Mouse (Mus musculus) lung, embryonic 16.5 days (tissue): ENCODE results near the gene Sema4b. TPM values are rescaled to one million over a fixed set of nuclear protein-coding genes. Genes with fewer than 3 reads are reported as not detected.
A peak's percentile ranks its signal among the peaks of the same experiment; 100 is the strongest.

Experiments
- ATAC-seq: fragments of 200-750 bp; cut with Nextera tagmentation; 2 replicates; pipeline ENCODE4 v1.8.0; 2017; ENCODE audit warnings: low read depth, mild to moderate bottlenecking, moderate library complexity
- H3K27ac ChIP-seq: fragments of 300-500 bp; sonication (generic); 2 replicates; pipeline ENCODE4 v1.5.1; 2014; ENCODE audit warnings: mild to moderate bottlenecking, control low read depth, low read length
- H3K27me3 ChIP-seq: fragments of 300-500 bp; sonication (generic); 2 replicates; pipeline ENCODE4 v1.6.1; 2014; ENCODE audit warnings: low read depth, low read length, mixed read lengths; ENCODE audit not compliant: control insufficient read depth, insufficient read depth
- H3K36me3 ChIP-seq: fragments of 300-500 bp; sonication (generic); 2 replicates; pipeline ENCODE4 v1.6.1; 2014; ENCODE audit warnings: low read length; ENCODE audit not compliant: control insufficient read depth, insufficient read depth
- H3K4me1 ChIP-seq: fragments of 300-500 bp; sonication (generic); replicated peaks from 2 replicates; pipeline ENCODE4 v1.6.1; 2014; ENCODE audit warnings: low read length, mixed read lengths; ENCODE audit not compliant: control insufficient read depth, insufficient read depth
- H3K4me2 ChIP-seq: fragments of 300-500 bp; sonication (generic); 2 replicates; pipeline ENCODE4 v1.6.1; 2014; ENCODE audit warnings: low read depth, low read length, control low read depth
- H3K4me3 ChIP-seq: fragments of 300-500 bp; sonication (generic); 2 replicates; pipeline ENCODE4 v1.5.1; 2014; ENCODE audit warnings: mild to moderate bottlenecking, low read length, control low read depth
- H3K9ac ChIP-seq: fragments of 300-500 bp; sonication (generic); 2 replicates; pipeline ENCODE4 v1.6.1; 2014; ENCODE audit warnings: low read length, control low read depth
- H3K9me3 ChIP-seq: fragments of 300-500 bp; sonication (generic); 2 replicates; pipeline ENCODE4 v1.6.1; 2016; ENCODE audit warnings: low read length; ENCODE audit not compliant: control insufficient read depth
- WGBS: fragments of 180-500 bp; shearing (Covaris S2); extraction: QIAGEN DNeasy Blood & Tissue Kit; methylation state at CpG from one replicate; pipeline ENCODE4 v1.1.7; 2014; 5-methylcytosine and 5-hydroxymethylcytosine counted together
- polyA plus RNA-seq: library from polyadenylated mRNA; unstranded; fragments of >200 nt; fragmentation: Nextera tagmentation; extraction: Ambion mirVana; gene quantifications from 2 replicates; pipeline ENCODE4 v1.2.1, GENCODE M21; 2015

The Sema4b gene
- 15.8 and 16.3 TPM in 2 replicates for polyA plus RNA-seq

DNA sequence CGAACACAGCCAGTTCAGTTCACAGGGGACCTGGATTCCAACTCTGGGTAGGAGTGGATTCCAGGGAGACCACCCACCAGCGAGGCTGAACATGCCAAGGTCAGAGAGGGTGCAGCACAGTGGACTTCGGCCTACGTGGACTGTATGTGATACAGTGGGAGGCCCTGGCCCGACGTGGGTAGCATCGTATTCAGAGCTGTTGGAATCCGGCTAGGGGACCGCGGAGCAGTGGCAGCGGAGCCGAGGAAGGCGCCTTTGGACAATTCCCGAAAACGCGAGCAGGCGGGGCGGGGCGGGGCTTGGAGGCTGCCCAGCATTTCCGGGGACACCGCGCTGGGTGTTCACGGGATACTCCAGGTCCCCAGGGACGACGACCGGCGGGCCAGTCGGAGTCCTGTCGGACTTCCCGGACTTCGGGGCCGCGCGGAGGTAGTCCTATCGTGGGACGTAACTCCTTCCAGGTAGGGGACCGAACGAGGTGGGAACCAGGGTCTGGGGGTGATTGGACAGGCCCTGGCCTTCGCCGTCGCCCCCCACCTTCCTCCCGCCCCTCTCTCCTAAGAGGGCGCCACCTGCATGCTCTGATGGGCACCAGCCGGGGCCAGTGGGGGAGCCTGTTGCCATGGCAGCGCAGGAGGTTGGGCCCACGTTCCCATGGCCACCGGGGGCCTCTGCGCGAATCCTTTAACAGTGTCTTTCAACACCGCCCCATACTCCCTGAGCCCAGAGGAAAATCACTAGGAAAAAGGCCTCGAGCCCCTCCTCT, at the start of gene Sema4b:
TSS of gene Sema4b (plus strand) at position 311 of the 766 bp plus-strand sequence.
- no peaks in the 10 kb centered on the region for H3K27me3 ChIP-seq
- H3K4me1 ChIP-seq, result peaks cover 28% of the 10 kb centered on the region
- H3K36me3 ChIP-seq, result no peaks in the 10 kb centered on the region
- peak within 1 kb of the TSS; percentile 83 for H3K4me2 ChIP-seq
- 1% methylated on average over 47 of the region's 51 CpGs for WGBS
- H3K9ac ChIP-seq, result peak within 1 kb of the TSS; percentile 72
- H3K27ac ChIP-seq, result peak within 1 kb of the TSS; percentile 56
- no peaks in the 10 kb centered on the region for H3K9me3 ChIP-seq
- ATAC-seq, result peak; percentile 87
- H3K4me3 ChIP-seq, result peak within 1 kb of the TSS; percentile 65

GRCm38 (mm10) chr7:80138375-80138774, 48.3 kb upstream of the Sema4b start:
- peaks cover 4% of the 10 kb centered on the region for H3K9me3 ChIP-seq
- peaks cover 17% of the 10 kb centered on the region for H3K4me1 ChIP-seq
- H3K36me3 ChIP-seq, result no peaks in the 10 kb centered on the region
- no peaks in the 10 kb centered on the region for H3K27me3 ChIP-seq
- H3K4me3 ChIP-seq, result no peak overlapping the region
- ATAC-seq, result no peak
- no peak overlapping the region for H3K9ac ChIP-seq
- WGBS, result 70% methylated on average over 1 of the region's 1 CpGs
- H3K4me2 ChIP-seq, result no peak overlapping the region
- no peak overlapping the region for H3K27ac ChIP-seq

DNA sequence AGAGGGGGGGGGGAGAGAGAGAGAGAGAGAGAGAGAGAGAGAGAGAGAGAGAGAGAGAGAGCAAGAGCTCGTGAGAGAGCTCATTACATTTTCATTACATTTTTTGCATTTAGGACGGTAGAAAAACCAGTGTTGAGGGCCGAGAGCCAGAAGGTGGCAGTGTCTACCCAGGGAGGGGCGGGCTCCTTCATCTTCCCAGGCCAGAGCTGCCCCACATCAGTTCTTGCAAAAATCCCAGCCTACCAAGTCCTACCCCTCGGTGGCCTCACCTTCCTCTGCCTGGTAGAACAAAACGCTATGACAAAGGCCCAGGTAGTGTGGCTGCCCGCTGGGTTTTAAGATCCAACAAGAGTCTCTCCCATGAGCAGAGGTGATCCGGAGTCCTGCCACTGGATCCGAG, 45.8 kb upstream of the Sema4b start:
- peaks cover 5% of the 10 kb centered on the region for H3K4me1 ChIP-seq
- H3K36me3 ChIP-seq, result no peaks in the 10 kb centered on the region
- no peaks in the 10 kb centered on the region for H3K27me3 ChIP-seq
- ATAC-seq, result peak; percentile 81
- H3K4me3 ChIP-seq, result no peak overlapping the region
- no peak overlapping the region for H3K4me2 ChIP-seq
- peaks cover 4% of the 10 kb centered on the region for H3K9me3 ChIP-seq
- H3K27ac ChIP-seq, result no peak overlapping the region
- no peak overlapping the region for H3K9ac ChIP-seq
- WGBS, result 19% methylated on average over 9 of the region's 9 CpGs

GRCm38 (mm10) chr7:80143331-80144273, 43.0 kb upstream of the Sema4b start:
- peak overlapping the region; percentile 56 for H3K9ac ChIP-seq
- ATAC-seq, result no peak; the same call in 1 of the 2 replicates
- H3K36me3 ChIP-seq, result no peaks in the 10 kb centered on the region
- H3K27ac ChIP-seq, result peak overlapping the region; percentile 19; the same call in 1 of the 2 replicates
- H3K4me2 ChIP-seq, result no peak overlapping the region
- peaks cover 5% of the 10 kb centered on the region for H3K4me1 ChIP-seq
- no peak overlapping the region for H3K4me3 ChIP-seq
- H3K9me3 ChIP-seq, result no peaks in the 10 kb centered on the region
- H3K27me3 ChIP-seq, result no peaks in the 10 kb centered on the region
- WGBS, result 30% methylated on average over 22 of the region's 22 CpGs

DNA sequence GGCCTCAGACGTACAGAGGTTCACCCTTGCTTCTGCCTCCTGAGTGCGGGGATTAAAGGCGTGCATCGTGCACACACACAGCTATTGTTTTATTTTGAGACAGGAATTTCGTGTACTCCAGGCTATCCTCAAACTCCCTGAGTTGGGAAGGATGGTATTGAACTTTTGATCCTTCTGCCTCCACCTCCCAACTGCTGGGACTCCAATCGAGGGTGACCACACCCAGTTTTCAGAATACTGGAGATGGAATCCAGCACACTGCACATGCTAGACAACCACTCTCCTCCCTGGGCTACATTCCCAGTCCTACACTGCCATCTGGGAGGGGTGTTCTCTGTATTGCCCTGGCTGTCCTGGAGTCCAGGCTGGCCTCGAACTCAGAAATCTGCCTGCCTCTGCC, 41.9 kb upstream of the Sema4b start:
- no peak for ATAC-seq
- H3K27ac ChIP-seq, result no peak overlapping the region
- no peaks in the 10 kb centered on the region for H3K9me3 ChIP-seq
- 88% methylated on average over 7 of the region's 7 CpGs for WGBS
- H3K9ac ChIP-seq, result no peak overlapping the region
- H3K27me3 ChIP-seq, result no peaks in the 10 kb centered on the region
- H3K36me3 ChIP-seq, result no peaks in the 10 kb centered on the region
- H3K4me3 ChIP-seq, result no peak overlapping the region
- H3K4me2 ChIP-seq, result no peak overlapping the region
- H3K4me1 ChIP-seq, result peaks cover 12% of the 10 kb centered on the region

DNA sequence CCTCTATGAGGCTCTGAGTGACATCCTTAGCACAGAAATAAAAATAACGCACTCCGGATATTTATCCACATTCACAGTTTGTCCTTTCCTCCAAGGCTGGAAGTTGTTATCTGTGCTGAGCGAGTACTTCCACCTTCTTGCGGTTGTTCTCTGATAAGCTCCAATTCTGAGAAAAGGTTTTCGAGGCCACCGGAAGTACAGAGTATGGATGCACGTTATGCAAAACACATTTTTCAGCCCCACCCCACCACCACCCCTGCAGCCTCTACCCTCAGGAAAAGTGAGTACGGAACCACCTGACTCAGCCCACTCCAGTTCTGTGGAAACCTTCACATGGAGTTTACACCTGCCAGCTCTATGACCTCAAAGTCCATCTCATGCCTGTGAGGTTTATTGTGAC, 40.6 kb upstream of the Sema4b start:
- Histone ChIP-seq H3K4me3 (no peak overlapping the region), H3K27me3 (no peaks in the 10 kb centered on the region), H3K36me3 (no peaks in the 10 kb centered on the region), H3K4me2 (no peak overlapping the region), H3K27ac (no peak overlapping the region), H3K9ac (no peak overlapping the region), H3K9me3 (no peaks in the 10 kb centered on the region), H3K4me1 (peaks cover 10% of the 10 kb centered on the region)
- no peak for ATAC-seq
- 71% methylated on average over 8 of the region's 8 CpGs for WGBS

- peaks cover 7% of the 10 kb centered on the region; the same call in 1 of the 2 replicates for H3K4me1 ChIP-seq
- peak overlapping the region; percentile 26 for H3K4me2 ChIP-seq
- no peaks in the 10 kb centered on the region for H3K27me3 ChIP-seq
- 43% methylated on average over 9 of the region's 9 CpGs for WGBS
- H3K9me3 ChIP-seq, result no peaks in the 10 kb centered on the region
- H3K27ac ChIP-seq, result peak overlapping the region; percentile 69
- H3K4me3 ChIP-seq, result no peak overlapping the region
- H3K9ac ChIP-seq, result peak overlapping the region; percentile 10; the same call in 1 of the 2 replicates
- no peaks in the 10 kb centered on the region for H3K36me3 ChIP-seq
- ATAC-seq, result peak; percentile 83
Observed at GRCm38 (mm10) chr7:80149356-80149755, 37.3 kb upstream of the Sema4b start.

DNA sequence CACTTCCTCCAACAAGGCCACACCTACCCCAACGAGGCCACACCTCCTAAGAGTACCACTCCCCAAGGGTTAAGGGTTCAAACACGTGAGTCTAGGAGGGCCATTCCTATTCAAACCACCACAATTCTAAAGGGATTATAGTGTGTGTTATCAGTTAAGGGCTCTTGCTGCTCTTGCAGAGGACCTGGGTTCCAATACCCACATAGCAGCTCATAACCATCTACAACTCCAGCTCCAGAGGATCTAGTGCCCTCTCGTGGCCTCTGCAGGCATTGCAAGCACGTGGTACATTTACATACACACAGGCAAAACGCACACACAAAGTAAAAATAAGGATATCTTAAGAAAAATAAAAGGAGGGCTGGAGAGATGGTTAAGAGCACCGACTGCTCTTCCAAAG, 34.5 kb upstream of the Sema4b start:
- Histone ChIP-seq H3K9ac (no peak overlapping the region), H3K4me3 (no peak overlapping the region), H3K9me3 (no peaks in the 10 kb centered on the region), H3K36me3 (no peaks in the 10 kb centered on the region), H3K27me3 (no peaks in the 10 kb centered on the region), H3K4me2 (no peak overlapping the region), H3K27ac (no peak overlapping the region), H3K4me1 (peaks cover 15% of the 10 kb centered on the region)
- 62% methylated on average over 6 of the region's 6 CpGs for WGBS
- ATAC-seq, result no peak

GRCm38 (mm10) chr7:80152756-80153155, 33.9 kb upstream of the Sema4b start:
- H3K27ac ChIP-seq, result no peak overlapping the region
- 93% methylated on average over 8 of the region's 8 CpGs for WGBS
- ATAC-seq, result no peak

More at GRCm38 (mm10) chr7:80152756-80153155, 33.9 kb upstream of the Sema4b start:
- no peak overlapping the region for H3K4me3 ChIP-seq
- no peaks in the 10 kb centered on the region for H3K9me3 ChIP-seq
- H3K36me3 ChIP-seq, result no peaks in the 10 kb centered on the region
- H3K9ac ChIP-seq, result no peak overlapping the region
- H3K4me1 ChIP-seq, result peaks cover 15% of the 10 kb centered on the region
- H3K27me3 ChIP-seq, result no peaks in the 10 kb centered on the region
- H3K4me2 ChIP-seq, result no peak overlapping the region
